9 mouse cellular contexts compared by ENCODE assay signal in the genomic region with DNA sequence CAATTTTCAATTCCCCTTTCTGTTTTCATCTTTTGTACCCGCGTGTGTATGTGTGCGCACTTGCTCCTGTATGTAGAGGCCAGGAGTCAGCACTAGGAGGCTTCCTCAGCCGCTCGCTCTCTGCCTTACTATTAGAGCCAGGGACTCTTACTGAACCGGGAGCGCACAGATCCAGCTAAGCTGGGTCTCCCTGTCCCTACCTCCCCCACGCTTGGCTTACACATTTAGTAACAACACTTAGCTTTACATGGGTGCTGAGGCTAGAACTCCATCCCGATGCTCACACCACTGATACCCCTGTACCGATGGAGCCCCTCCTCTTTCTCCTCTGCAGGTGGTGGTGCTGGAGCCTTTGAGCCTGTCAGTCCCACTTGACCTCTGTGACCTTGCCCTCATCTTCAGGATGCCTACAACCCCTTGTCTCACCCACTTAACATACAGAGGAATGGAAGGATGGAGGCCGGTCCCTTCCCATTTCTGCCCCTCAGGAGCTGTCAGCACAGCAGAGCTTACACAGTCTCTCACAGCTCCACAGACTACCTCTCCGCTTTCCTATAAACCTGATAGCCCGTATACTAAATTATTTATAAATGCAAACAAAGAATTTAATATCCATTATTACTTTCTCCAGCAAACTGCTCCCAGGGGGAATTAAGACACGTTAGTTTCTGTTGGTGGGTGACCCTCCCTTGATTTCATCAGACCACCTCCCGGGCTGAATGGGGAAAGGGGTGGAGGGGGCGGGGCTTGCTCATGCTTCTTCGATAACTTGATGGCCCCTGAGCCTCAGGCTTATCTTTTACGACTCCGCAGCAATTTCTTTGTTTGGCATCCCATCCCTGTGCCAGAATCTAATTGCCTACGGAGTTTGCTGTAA. TPM values are rescaled to one million over a fixed set of nuclear protein-coding genes. Genes with fewer than 3 reads are reported as not detected.
DNase-seq lines count a peak whose midpoint lies in the region; ATAC-seq lines count a peak whose summit lies in the region.
"Had no signal": no experiment of that assay in that cellular context is flagged by ENCODE, and none has a peak within 500 bp of the region (broad histone marks: within the 10 kb centered on the region; RNA-seq: fewer than 3 reads in every experiment).

No protein-coding gene starts in this region.

- 35% methylated on average over 20 of the region's 20 CpGs for WGBS in heart, embryonic 12.5 days
- 41% methylated on average over 20 of the region's 20 CpGs for WGBS in embryonic facial prominence, embryonic 10.5 days
- WGBS in hindbrain, embryonic 16.5 days = 32% methylated on average over 20 of the region's 20 CpGs
- 33% methylated on average over 20 of the region's 20 CpGs for WGBS in midbrain, embryonic 14.5 days

- no peak overlapping the region for H3K27ac ChIP-seq in heart, embryonic 12.5 days (ENCODE audit: poor library complexity, severe bottlenecking)
- H3K27ac ChIP-seq in embryonic facial prominence, embryonic 10.5 days (replicated peaks) = no peak overlapping the region
- no peak overlapping the region for H3K27ac ChIP-seq in hindbrain, embryonic 16.5 days (ENCODE audit: low read depth, low read length)
- no peak overlapping the region for H3K27ac ChIP-seq in midbrain, embryonic 14.5 days (replicated peaks; ENCODE audit: low read depth, low read length)

- H3K4me2 ChIP-seq in heart, embryonic 12.5 days = peak overlapping the region; percentile 59
- peak overlapping the region; percentile 62 for H3K4me2 ChIP-seq in hindbrain, embryonic 16.5 days (ENCODE audit: low read length)
- H3K4me2 ChIP-seq in midbrain, embryonic 14.5 days (ENCODE audit: low read length) = peak overlapping the region; percentile 53

- H3K9ac ChIP-seq in heart, embryonic 12.5 days = peak overlapping the region; percentile 30; the same call in 1 of the 2 replicates
- peak overlapping the region; percentile 57 for H3K9ac ChIP-seq in hindbrain, embryonic 16.5 days (ENCODE audit: low read depth, low read length)
- H3K9ac ChIP-seq in midbrain, embryonic 14.5 days (replicated peaks; ENCODE audit: low read length) = 0 out of 2 replicates have a peak overlapping the region, but pooled peaks have one; percentile 6

- peaks cover 3% of the 10 kb centered on the region for H3K4me1 ChIP-seq in heart, embryonic 12.5 days (replicated peaks)
- peaks cover 10% of the 10 kb centered on the region for H3K4me1 ChIP-seq in embryonic facial prominence, embryonic 10.5 days
- H3K4me1 ChIP-seq in hindbrain, embryonic 16.5 days (ENCODE audit: control insufficient read depth, insufficient read depth, low read depth, low read length) = peaks cover 6% of the 10 kb centered on the region
- H3K4me1 ChIP-seq in midbrain, embryonic 14.5 days (ENCODE audit: control insufficient read depth, insufficient read depth, low read length) = no peaks in the 10 kb centered on the region

- no peaks in the 10 kb centered on the region for H3K36me3 ChIP-seq in heart, embryonic 12.5 days
- no peaks in the 10 kb centered on the region for H3K36me3 ChIP-seq in embryonic facial prominence, embryonic 10.5 days (replicated peaks)
- no peaks in the 10 kb centered on the region for H3K36me3 ChIP-seq in hindbrain, embryonic 16.5 days (ENCODE audit: control insufficient read depth, insufficient read depth, low read length)
- H3K36me3 ChIP-seq in midbrain, embryonic 14.5 days (ENCODE audit: control insufficient read depth, insufficient read depth, low read length) = no peaks in the 10 kb centered on the region

- 0 out of 2 replicates have a peak overlapping the region, but pooled peaks have one; percentile 17 for H3K4me3 ChIP-seq in heart, embryonic 12.5 days
- peak overlapping the region; percentile 43 for H3K4me3 ChIP-seq in embryonic facial prominence, embryonic 10.5 days
- H3K4me3 ChIP-seq in hindbrain, embryonic 16.5 days (ENCODE audit: low read length) = peak overlapping the region; percentile 36
- H3K4me3 ChIP-seq in midbrain, embryonic 14.5 days (replicated peaks; ENCODE audit: low read depth, low read length) = peak overlapping the region; percentile 19; the same call in 1 of the 2 replicates

- no peak for ATAC-seq in heart, embryonic 12.5 days (ENCODE audit: insufficient number of reproducible peaks, low FRiP score)
- ATAC-seq in hindbrain, embryonic 16.5 days = peak; percentile 59
- ATAC-seq in midbrain, embryonic 14.5 days (ENCODE audit: low FRiP score, low TSS enrichment) = no peak

- DNase-seq in heart, postnatal 4 days = no peak
- DNase-seq in embryonic facial prominence, embryonic 10.5 days (ENCODE audit: low spot score) = no peak
- peak; percentile 23 for DNase-seq in midbrain, embryonic 14.5 days
- DNase-seq in spleen, postnatal 14 days (ENCODE audit: low spot score in 2 of 2) = no peak
- DNase-seq in cerebellum, adult 11 months = no peak
- DNase-seq in gastrocnemius, postnatal 10 days = no peak

- peaks cover 22% of the 10 kb centered on the region for H3K27me3 ChIP-seq in heart, embryonic 12.5 days (replicated peaks)
- H3K27me3 ChIP-seq in embryonic facial prominence, embryonic 10.5 days (replicated peaks; ENCODE audit: low read depth, poor library complexity, severe bottlenecking) = peaks cover 10% of the 10 kb centered on the region
- no peaks in the 10 kb centered on the region for H3K27me3 ChIP-seq in hindbrain, embryonic 16.5 days (replicated peaks; ENCODE audit: control insufficient read depth, insufficient read depth, low read length)
- H3K27me3 ChIP-seq in midbrain, embryonic 14.5 days (ENCODE audit: control insufficient read depth, insufficient read depth, low read length) = no peaks in the 10 kb centered on the region

- peaks cover 5% of the 10 kb centered on the region; the same call in 1 of the 2 replicates for H3K9me3 ChIP-seq in heart, embryonic 12.5 days (replicated peaks)
- no peaks in the 10 kb centered on the region for H3K9me3 ChIP-seq in embryonic facial prominence, embryonic 10.5 days
- H3K9me3 ChIP-seq in hindbrain, embryonic 16.5 days (ENCODE audit: control insufficient read depth, low read length) = no peaks in the 10 kb centered on the region
- no peaks in the 10 kb centered on the region for H3K9me3 ChIP-seq in midbrain, embryonic 14.5 days (ENCODE audit: control insufficient read depth, low read length)

RNA-seq across cellular contexts. Expression of a gene that starts 7.7 kb away (rescaled TPM):
- polyA plus RNA-seq in heart, embryonic 12.5 days (2016; fragmentation: Nextera tagmentation; extraction: Ambion mirVana) = 3.6 and 3.8 TPM in 2 replicates
- total RNA-seq in heart, postnatal 4 days (2021) = 1 to 10 TPM; 7.5 to 9.3 TPM
- 3.8 and 4.9 TPM in 2 replicates for polyA plus RNA-seq in embryonic facial prominence, embryonic 10.5 days (2016; fragmentation: Nextera tagmentation; extraction: Ambion mirVana)
- 2.4 and 3.1 TPM in 2 replicates for polyA plus RNA-seq in hindbrain, embryonic 16.5 days (2015; fragmentation: Nextera tagmentation; extraction: Ambion mirVana)
- polyA plus RNA-seq in midbrain, embryonic 14.5 days (2014; fragmentation: Nextera tagmentation; extraction: Ambion mirVana) = 1.7 and 2.8 TPM in 2 replicates
- total RNA-seq in gastrocnemius, postnatal 10 days (2021) = 1 to 10 TPM; 7.0 to 7.4 TPM

RNA-seq across cellular contexts. Expression of a gene that starts 43.8 kb away (rescaled TPM):
- not detected in 2 replicates for polyA plus RNA-seq in heart, embryonic 12.5 days (2016; fragmentation: Nextera tagmentation; extraction: Ambion mirVana)
- under 1 TPM; 0.36 to 0.59 TPM for total RNA-seq in heart, postnatal 4 days (2021)
- not detected in 2 replicates for polyA plus RNA-seq in embryonic facial prominence, embryonic 10.5 days (2016; fragmentation: Nextera tagmentation; extraction: Ambion mirVana)
- not detected in 2 replicates for polyA plus RNA-seq in hindbrain, embryonic 16.5 days (2015; fragmentation: Nextera tagmentation; extraction: Ambion mirVana)
- polyA plus RNA-seq in midbrain, embryonic 14.5 days (2014; fragmentation: Nextera tagmentation; extraction: Ambion mirVana) = not detected in 2 replicates
- not detected for total RNA-seq in gastrocnemius, postnatal 10 days (2021)

RNA-seq across cellular contexts. Expression of a gene that starts 45.4 kb away (rescaled TPM):
- polyA plus RNA-seq in heart, embryonic 12.5 days (2016; fragmentation: Nextera tagmentation; extraction: Ambion mirVana) = not detected in 2 replicates
- not detected for total RNA-seq in heart, postnatal 4 days (2021)
- not detected in 2 replicates for polyA plus RNA-seq in embryonic facial prominence, embryonic 10.5 days (2016; fragmentation: Nextera tagmentation; extraction: Ambion mirVana)
- polyA plus RNA-seq in hindbrain, embryonic 16.5 days (2015; fragmentation: Nextera tagmentation; extraction: Ambion mirVana) = not detected in 2 replicates
- not detected in 2 replicates for polyA plus RNA-seq in midbrain, embryonic 14.5 days (2014; fragmentation: Nextera tagmentation; extraction: Ambion mirVana)
- total RNA-seq in gastrocnemius, postnatal 10 days (2021) = not detected
- total RNA-seq: adrenal gland, adult 18-20 months had no signal

RNA-seq across cellular contexts. Expression of a gene that starts 47.7 kb away (rescaled TPM):
- not detected in 2 replicates for polyA plus RNA-seq in heart, embryonic 12.5 days (2016; fragmentation: Nextera tagmentation; extraction: Ambion mirVana)
- not detected for total RNA-seq in heart, postnatal 4 days (2021)
- not detected in 2 replicates for polyA plus RNA-seq in embryonic facial prominence, embryonic 10.5 days (2016; fragmentation: Nextera tagmentation; extraction: Ambion mirVana)
- not detected in 2 replicates for polyA plus RNA-seq in hindbrain, embryonic 16.5 days (2015; fragmentation: Nextera tagmentation; extraction: Ambion mirVana)
- polyA plus RNA-seq in midbrain, embryonic 14.5 days (2014; fragmentation: Nextera tagmentation; extraction: Ambion mirVana) = not detected in 2 replicates
- total RNA-seq in gastrocnemius, postnatal 10 days (2021) = not detected
- total RNA-seq: adrenal gland, adult 18-20 months had no signal

RNA-seq across cellular contexts. Expression of a gene that starts 51.2 kb away (rescaled TPM):
- 5.4 and 5.5 TPM in 2 replicates for polyA plus RNA-seq in heart, embryonic 12.5 days (2016; fragmentation: Nextera tagmentation; extraction: Ambion mirVana)
- total RNA-seq in heart, postnatal 4 days (2021) = 10 to 100 TPM; 11.7 to 14.2 TPM
- polyA plus RNA-seq in embryonic facial prominence, embryonic 10.5 days (2016; fragmentation: Nextera tagmentation; extraction: Ambion mirVana) = 1.1 and 1.6 TPM in 2 replicates
- polyA plus RNA-seq in hindbrain, embryonic 16.5 days (2015; fragmentation: Nextera tagmentation; extraction: Ambion mirVana) = 1.3 and 1.8 TPM in 2 replicates
- polyA plus RNA-seq in midbrain, embryonic 14.5 days (2014; fragmentation: Nextera tagmentation; extraction: Ambion mirVana) = 0.38 and 0.61 TPM in 2 replicates
- total RNA-seq in gastrocnemius, postnatal 10 days (2021) = 1 to 10 TPM; 3.8 to 4.5 TPM

Comparison
In these comparisons a context has a peak if more than half of its experiments do, and no peak if none do; other contexts are left out.
1. H3K9ac ChIP-seq: peak in every context shown above with its lines; median percentile 57 in hindbrain, embryonic 16.5 days; 30 in heart, embryonic 12.5 days; 6 in midbrain, embryonic 14.5 days.